Mouse (Mus musculus) kidney, embryonic 15.5 days (tissue): Measurements from ENCODE around the gene Camk2d. TPM values are rescaled to one million over a fixed set of nuclear protein-coding genes. Genes with fewer than 3 reads are reported as not detected.

ENCODE experiments used
- ATAC-seq: fragments of 200-750 bp; cut with Nextera tagmentation; replicated peaks from 2 replicates; pipeline ENCODE4 v1.8.0; 2017; ENCODE audit warnings: moderate TSS enrichment; ENCODE audit not compliant: low FRiP score
- H3K27ac ChIP-seq: fragments of 300-500 bp; sonication (generic); 2 replicates; pipeline ENCODE4 v1.5.1; 2015; ENCODE audit warnings: mild to moderate bottlenecking, inconsistent platforms
- H3K27me3 ChIP-seq: fragments of 300-500 bp; sonication (generic); 2 replicates; pipeline ENCODE4 v1.6.1; 2015; ENCODE audit warnings: inconsistent platforms
- H3K36me3 ChIP-seq: fragments of 300-500 bp; sonication (generic); 2 replicates; pipeline ENCODE4 v1.6.1; 2015; ENCODE audit warnings: inconsistent platforms
- H3K4me1 ChIP-seq: fragments of 300-500 bp; sonication (generic); 2 replicates; pipeline ENCODE4 v1.6.1; 2015; ENCODE audit warnings: inconsistent platforms
- H3K4me2 ChIP-seq: fragments of 300-500 bp; sonication (generic); 2 replicates; pipeline ENCODE4 v1.6.1; 2015; ENCODE audit warnings: moderate library complexity, mild to moderate bottlenecking, inconsistent platforms
- H3K4me3 ChIP-seq: fragments of 300-500 bp; sonication (generic); replicated peaks from 2 replicates; pipeline ENCODE4 v1.5.1; 2015; ENCODE audit warnings: mild to moderate bottlenecking, inconsistent platforms
- H3K9ac ChIP-seq: fragments of 300-500 bp; sonication (generic); 2 replicates; pipeline ENCODE4 v1.6.1; 2015; ENCODE audit warnings: mild to moderate bottlenecking, inconsistent platforms
- H3K9me3 ChIP-seq: fragments of 300-500 bp; sonication (generic); replicated peaks from 2 replicates; pipeline ENCODE4 v1.6.1; 2016; ENCODE audit warnings: inconsistent platforms
- WGBS: fragments of 180-500 bp; shearing (Covaris S2); methylation state at CpG from one replicate; pipeline ENCODE4 v1.1.7; 2015; ENCODE audit warnings: mixed read lengths; 5-methylcytosine and 5-hydroxymethylcytosine counted together
- polyA plus RNA-seq: library from polyadenylated mRNA; unstranded; fragments of >200 nt; fragmentation: Nextera tagmentation; extraction: Ambion mirVana; gene quantifications from 2 replicates; pipeline ENCODE4 v1.2.1, GENCODE M21; 2015

Gene Camk2d
- polyA plus RNA-seq, 1 experiment from 2014 or later = 30.6 TPM

DNA sequence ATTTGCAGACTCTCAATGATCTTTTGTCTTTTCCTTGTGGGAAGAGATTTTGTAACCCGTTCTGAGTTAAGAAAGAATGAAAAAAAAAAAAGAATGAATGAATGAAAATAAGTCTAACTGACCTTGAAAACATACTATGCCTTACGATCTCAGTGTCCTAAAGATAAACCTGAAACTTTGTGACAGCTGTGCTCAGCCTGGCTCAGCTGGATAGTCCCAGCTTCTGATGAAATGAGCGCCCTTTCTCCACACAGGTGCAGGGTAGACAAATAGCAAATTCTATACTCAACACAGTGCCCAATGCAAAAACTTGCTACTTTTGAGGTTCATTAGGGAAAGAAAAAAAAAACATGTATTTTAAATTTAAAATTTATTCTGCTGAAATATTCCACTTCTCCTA, 213.8 kb downstream of the Camk2d start:
- Histone ChIP-seq H3K36me3 (no peaks in the 10 kb centered on the region), H3K27ac (no peak overlapping the region), H3K27me3 (no peaks in the 10 kb centered on the region)

DNA sequence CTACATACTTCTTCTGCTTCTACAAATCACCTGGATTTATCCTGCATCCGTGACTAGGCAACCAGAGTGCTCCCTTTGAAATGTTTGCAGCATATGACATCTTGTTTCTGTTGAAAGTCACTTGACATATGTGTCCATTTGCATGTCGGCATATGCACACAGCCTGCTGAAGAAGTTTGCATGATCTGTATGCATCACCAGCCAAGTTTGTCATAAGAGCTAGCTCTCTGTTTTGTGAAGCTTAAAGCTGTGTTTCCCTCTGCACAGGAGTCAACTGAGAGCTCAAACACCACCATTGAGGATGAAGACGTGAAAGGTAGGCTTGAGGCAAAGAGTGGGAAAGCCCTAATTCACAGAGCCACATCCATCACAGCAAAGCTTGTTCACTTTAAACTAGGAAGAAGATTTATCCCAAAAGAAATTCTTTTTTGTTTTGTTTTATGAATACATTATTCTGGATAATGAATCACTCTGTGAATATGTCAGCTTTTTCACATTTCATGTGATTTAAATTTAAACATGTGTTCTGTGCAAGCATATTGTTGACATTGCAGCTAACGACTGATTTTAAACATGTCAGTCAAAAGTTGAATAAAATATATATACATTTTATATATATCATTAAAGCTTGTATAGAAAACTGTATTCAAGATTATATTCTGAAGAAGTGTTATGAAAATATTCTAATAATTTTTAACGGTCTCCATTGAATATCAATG, 214.4 kb downstream of the Camk2d start:
- Histone ChIP-seq H3K27me3 (no peaks in the 10 kb centered on the region), H3K27ac (no peak overlapping the region), H3K4me2 (no peak overlapping the region), H3K4me3 (no peak overlapping the region), H3K4me1 (no peaks in the 10 kb centered on the region), H3K9ac (no peak overlapping the region), H3K36me3 (no peaks in the 10 kb centered on the region), H3K9me3 (no peaks in the 10 kb centered on the region)
- WGBS = 85% methylated on average over 5 of the region's 5 CpGs
- ATAC-seq = no peak

More for the DNA sequence above, 213.8 kb downstream of the Camk2d start:
- Histone ChIP-seq H3K9me3 (no peaks in the 10 kb centered on the region), H3K4me3 (no peak overlapping the region), H3K4me1 (no peaks in the 10 kb centered on the region), H3K4me2 (no peak overlapping the region), H3K9ac (no peak overlapping the region)
- WGBS = 82% methylated on average over 3 of the region's 3 CpGs
- no peak for ATAC-seq

DNA sequence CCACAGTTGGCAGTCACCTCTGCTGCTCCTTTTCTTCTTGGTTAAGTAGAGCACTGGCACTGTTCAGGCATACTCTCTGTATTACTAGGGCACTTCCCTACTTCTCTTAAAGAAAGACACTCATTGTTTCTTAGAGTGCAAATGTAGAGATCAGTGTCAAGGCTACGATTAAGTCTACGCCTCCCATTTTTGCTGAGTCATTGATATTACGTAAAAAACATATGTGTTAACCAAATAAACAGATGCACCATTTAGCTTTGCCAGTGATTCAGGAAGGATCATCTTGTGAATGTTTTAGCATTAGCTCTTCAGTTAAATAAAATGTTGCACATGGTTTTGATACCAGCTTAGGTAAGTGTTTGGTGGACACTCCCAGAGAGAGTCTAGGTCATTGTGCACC, 215.5 kb downstream of the Camk2d start:
- no peak for ATAC-seq
- H3K27ac ChIP-seq = no peak overlapping the region
- H3K27me3 ChIP-seq = no peaks in the 10 kb centered on the region
- H3K9me3 ChIP-seq = no peaks in the 10 kb centered on the region
- WGBS = 94% methylated on average over 3 of the region's 3 CpGs
- H3K4me2 ChIP-seq = no peak overlapping the region
- H3K4me3 ChIP-seq = no peak overlapping the region
- H3K9ac ChIP-seq = no peak overlapping the region
- H3K4me1 ChIP-seq = no peaks in the 10 kb centered on the region
- H3K36me3 ChIP-seq = no peaks in the 10 kb centered on the region

GRCm38 (mm10) chr3:126822374-126822773, 226.3 kb downstream of the Camk2d start:
- H3K9me3 ChIP-seq = no peaks in the 10 kb centered on the region
- no peaks in the 10 kb centered on the region for H3K36me3 ChIP-seq
- H3K4me2 ChIP-seq = no peak overlapping the region
- 90% methylated on average over 3 of the region's 3 CpGs for WGBS
- H3K9ac ChIP-seq = no peak overlapping the region
- no peaks in the 10 kb centered on the region for H3K27me3 ChIP-seq
- H3K4me3 ChIP-seq = no peak overlapping the region
- H3K4me1 ChIP-seq = 0 out of 2 replicates have a peak, but pooled peaks cover 3% of the 10 kb centered on the region
- ATAC-seq = no peak
- peak overlapping the region; percentile 73 for H3K27ac ChIP-seq

DNA sequence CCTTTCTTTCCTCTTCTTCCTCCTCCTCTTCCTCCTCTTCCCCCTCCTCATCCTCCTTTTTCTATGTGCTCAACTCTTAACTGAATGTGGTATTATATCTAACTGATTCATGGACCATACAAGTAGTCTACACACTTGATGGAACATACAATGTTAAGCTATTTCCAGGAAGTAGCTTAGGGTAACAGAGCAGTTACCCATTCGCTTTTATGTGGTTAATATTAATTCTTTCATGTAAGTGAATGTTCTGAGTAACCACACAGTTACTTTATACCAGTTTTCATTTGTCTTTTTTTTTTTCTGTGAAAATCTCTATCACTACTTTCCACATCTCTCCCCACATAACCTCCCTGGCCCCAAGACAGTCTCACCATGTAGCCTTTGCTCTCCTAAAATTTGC, 228.8 kb downstream of the Camk2d start:
- Histone ChIP-seq H3K27me3 (no peaks in the 10 kb centered on the region), H3K9me3 (no peaks in the 10 kb centered on the region), H3K4me1 (0 out of 2 replicates have a peak, but pooled peaks cover 3% of the 10 kb centered on the region), H3K36me3 (no peaks in the 10 kb centered on the region), H3K4me2 (no peak overlapping the region), H3K4me3 (no peak overlapping the region), H3K27ac (0 out of 2 replicates have a peak overlapping the region, but pooled peaks have one; percentile 27), H3K9ac (no peak overlapping the region)
- ATAC-seq = no peak
- whole genome bisulfite sequencing = 62% methylated on average over 1 of the region's 1 CpGs

GRCm38 (mm10) chr3:126826172-126826571, 230.1 kb downstream of the Camk2d start:
- Histone ChIP-seq H3K4me1 (0 out of 2 replicates have a peak, but pooled peaks cover 3% of the 10 kb centered on the region), H3K4me3 (no peak overlapping the region), H3K9ac (no peak overlapping the region), H3K9me3 (no peaks in the 10 kb centered on the region), H3K27ac (no peak overlapping the region), H3K27me3 (no peaks in the 10 kb centered on the region), H3K36me3 (no peaks in the 10 kb centered on the region), H3K4me2 (no peak overlapping the region)
- 27% methylated on average over 2 of the region's 2 CpGs for WGBS
- no peak; the same call in 1 of the 2 replicates for ATAC-seq

- H3K4me2 ChIP-seq = no peak overlapping the region
- no peak overlapping the region for H3K4me3 ChIP-seq
- no peak for ATAC-seq
- H3K4me1 ChIP-seq = 0 out of 2 replicates have a peak, but pooled peaks cover 4% of the 10 kb centered on the region
- no peak overlapping the region for H3K9ac ChIP-seq
- H3K36me3 ChIP-seq = no peaks in the 10 kb centered on the region
- 88% methylated on average over 3 of the region's 3 CpGs for WGBS
- H3K9me3 ChIP-seq = no peaks in the 10 kb centered on the region
- H3K27ac ChIP-seq = no peak overlapping the region
- H3K27me3 ChIP-seq = no peaks in the 10 kb centered on the region
These were observed 231.8 kb downstream of the Camk2d start for GRCm38 (mm10) chr3:126827900-126828299.

- WGBS = 73% methylated on average over 2 of the region's 2 CpGs
- ATAC-seq = no peak
- H3K4me1 ChIP-seq = 0 out of 2 replicates have a peak, but pooled peaks cover 4% of the 10 kb centered on the region
- no peaks in the 10 kb centered on the region for H3K27me3 ChIP-seq
- H3K4me2 ChIP-seq = no peak overlapping the region
- no peak overlapping the region for H3K27ac ChIP-seq
- H3K9ac ChIP-seq = no peak overlapping the region
- H3K4me3 ChIP-seq = no peak overlapping the region
- H3K36me3 ChIP-seq = no peaks in the 10 kb centered on the region
- H3K9me3 ChIP-seq = no peaks in the 10 kb centered on the region
These were observed 233.7 kb downstream of the Camk2d start for GRCm38 (mm10) chr3:126829817-126830216.

DNA sequence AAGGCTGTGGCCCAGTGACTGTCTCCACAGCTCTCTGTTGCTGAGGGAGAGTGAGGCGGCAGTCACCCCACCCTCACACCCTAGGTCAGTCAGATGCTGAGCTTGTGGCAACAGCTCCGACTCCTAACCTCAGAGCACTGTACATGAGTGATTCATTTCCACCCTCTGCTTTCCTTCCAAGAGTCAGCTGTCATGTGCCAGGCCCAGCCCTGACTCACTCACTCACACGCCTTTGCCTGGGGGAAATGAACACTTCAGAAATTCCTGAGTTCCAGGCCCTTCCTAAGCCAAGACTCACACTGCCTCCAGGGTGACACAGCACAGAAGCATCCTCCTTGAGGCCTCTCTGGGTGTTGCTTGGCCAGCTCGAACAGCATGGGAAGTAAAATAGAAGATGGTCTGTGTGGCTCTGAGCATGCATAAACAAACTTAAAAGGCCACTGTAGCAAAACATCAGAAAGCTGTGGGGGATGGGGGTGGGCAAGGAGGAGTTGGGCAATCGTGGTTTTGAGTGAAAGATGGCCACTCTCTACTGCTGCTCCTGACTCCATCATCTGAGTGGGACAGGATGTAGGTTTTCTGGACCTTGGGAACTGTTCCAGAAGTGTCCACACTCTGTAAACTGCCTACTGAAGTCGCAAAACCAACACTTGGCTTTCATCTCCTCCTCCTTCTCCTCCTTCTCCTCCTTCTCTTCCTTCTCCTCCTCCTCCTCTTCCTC, 235.5 kb downstream of the Camk2d start:
- H3K27ac ChIP-seq = no peak overlapping the region
- H3K9me3 ChIP-seq = no peaks in the 10 kb centered on the region
- H3K4me2 ChIP-seq = no peak overlapping the region
- H3K9ac ChIP-seq = no peak overlapping the region
- no peaks in the 10 kb centered on the region for H3K27me3 ChIP-seq
- 50% methylated on average over 6 of the region's 6 CpGs for WGBS
- H3K4me1 ChIP-seq = 0 out of 2 replicates have a peak, but pooled peaks cover 4% of the 10 kb centered on the region
- H3K4me3 ChIP-seq = no peak overlapping the region
- no peaks in the 10 kb centered on the region for H3K36me3 ChIP-seq
- ATAC-seq = peak; percentile 56

DNA sequence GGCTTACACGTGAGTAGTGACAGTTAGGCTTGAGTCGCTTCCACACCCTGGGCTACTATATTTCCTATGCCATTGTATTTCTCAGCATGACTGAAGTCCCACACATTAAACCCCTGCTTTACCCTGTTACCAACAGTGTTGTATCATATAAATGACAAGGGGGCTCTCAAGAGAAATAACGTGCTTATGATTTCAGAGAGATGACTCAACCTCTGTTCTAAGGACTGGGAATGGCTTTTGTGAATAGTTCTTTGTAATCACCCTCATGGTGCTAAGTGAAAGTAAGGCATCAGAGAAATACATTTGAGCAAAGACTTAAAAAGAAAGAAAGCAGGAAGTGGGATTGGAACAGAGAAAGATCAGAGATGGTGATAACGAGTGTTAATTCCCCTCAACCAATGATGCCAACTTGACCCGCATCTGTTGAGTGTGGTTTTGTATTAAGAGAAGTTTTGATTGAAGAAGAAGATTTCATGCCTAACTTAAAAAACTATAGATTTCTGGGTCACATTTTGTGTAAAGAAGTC, 238.6 kb downstream of the Camk2d start:
- Histone ChIP-seq H3K4me1 (0 out of 2 replicates have a peak, but pooled peaks cover 4% of the 10 kb centered on the region), H3K9me3 (no peaks in the 10 kb centered on the region), H3K27ac (no peak overlapping the region), H3K4me3 (no peak overlapping the region), H3K36me3 (peaks cover under 1% of the 10 kb centered on the region; the same call in 1 of the 2 replicates), H3K9ac (no peak overlapping the region), H3K27me3 (no peaks in the 10 kb centered on the region), H3K4me2 (no peak overlapping the region)
- WGBS = 82% methylated on average over 5 of the region's 5 CpGs
- ATAC-seq = no peak

DNA sequence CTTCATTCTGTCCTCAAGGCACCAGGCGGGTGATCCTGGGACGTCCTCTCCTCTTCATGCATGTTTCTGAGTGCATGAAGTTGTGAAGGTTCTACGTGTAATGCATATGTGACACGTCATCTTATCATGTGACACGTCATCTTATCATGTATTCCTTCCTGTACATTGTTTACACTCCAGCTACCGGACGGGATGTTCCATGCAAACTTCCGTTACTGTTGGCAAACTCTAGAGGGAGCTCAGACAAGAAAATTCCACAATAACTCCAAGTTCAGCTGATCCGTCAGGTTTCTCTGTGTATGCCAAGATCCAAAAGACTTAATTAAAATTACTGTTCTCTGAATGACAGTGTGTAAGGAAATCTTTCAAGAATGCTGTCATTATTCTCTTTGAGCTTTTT, 246.7 kb downstream of the Camk2d start:
- H3K9me3 ChIP-seq = no peaks in the 10 kb centered on the region
- no peak overlapping the region for H3K4me3 ChIP-seq
- no peaks in the 10 kb centered on the region for H3K4me1 ChIP-seq
- no peak for ATAC-seq
- H3K9ac ChIP-seq = no peak overlapping the region
- WGBS = 77% methylated on average over 9 of the region's 9 CpGs
- H3K4me2 ChIP-seq = no peak overlapping the region
- H3K27me3 ChIP-seq = no peaks in the 10 kb centered on the region
- H3K36me3 ChIP-seq = peaks cover 14% of the 10 kb centered on the region
- no peak overlapping the region for H3K27ac ChIP-seq

- Histone ChIP-seq H3K4me1 (no peaks in the 10 kb centered on the region), H3K9me3 (no peaks in the 10 kb centered on the region), H3K4me3 (no peak overlapping the region), H3K27me3 (no peaks in the 10 kb centered on the region), H3K4me2 (no peak overlapping the region), H3K36me3 (peaks cover 12% of the 10 kb centered on the region), H3K27ac (no peak overlapping the region), H3K9ac (no peak overlapping the region)
- WGBS = 84% methylated on average over 7 of the region's 7 CpGs
- no peak for ATAC-seq
These were observed 248.7 kb downstream of the Camk2d start for GRCm38 (mm10) chr3:126844809-126845208.
